Mouse (Mus musculus) lung, embryonic 15.5 days (tissue): ENCODE data around the gene Pdzd2. TPM values are rescaled to one million over a fixed set of nuclear protein-coding genes. Genes with fewer than 3 reads are reported as not detected.

Source experiments
- ATAC-seq: fragments of 200-750 bp; cut with Nextera tagmentation; 2 replicates; pipeline ENCODE4 v1.8.0; 2017; ENCODE audit warnings: moderate number of reproducible peaks, borderline replicate concordance; ENCODE audit not compliant: low FRiP score, low TSS enrichment; ENCODE audit errors: extremely low read depth
- H3K27ac ChIP-seq: fragments of 300-500 bp; sonication (generic); 2 replicates; pipeline ENCODE4 v1.5.1; 2015; ENCODE audit warnings: moderate library complexity, mild to moderate bottlenecking, inconsistent platforms
- H3K27me3 ChIP-seq: fragments of 300-500 bp; sonication (generic); 2 replicates; pipeline ENCODE4 v1.6.1; 2015; ENCODE audit warnings: inconsistent platforms
- H3K36me3 ChIP-seq: fragments of 300-500 bp; sonication (generic); 2 replicates; pipeline ENCODE4 v1.6.1; 2015; ENCODE audit warnings: inconsistent platforms
- H3K4me1 ChIP-seq: fragments of 300-500 bp; sonication (generic); 2 replicates; pipeline ENCODE4 v1.6.1; 2015; ENCODE audit warnings: inconsistent platforms
- H3K4me2 ChIP-seq: fragments of 300-500 bp; sonication (generic); 2 replicates; pipeline ENCODE4 v1.6.1; 2015; ENCODE audit warnings: inconsistent platforms, mild to moderate bottlenecking, moderate library complexity
- H3K4me3 ChIP-seq: fragments of 300-500 bp; sonication (generic); 2 replicates; pipeline ENCODE4 v1.5.1; 2015; ENCODE audit warnings: mild to moderate bottlenecking, inconsistent platforms
- H3K9ac ChIP-seq: fragments of 300-500 bp; sonication (generic); 2 replicates; pipeline ENCODE4 v1.6.1; 2015; ENCODE audit warnings: inconsistent platforms
- H3K9me3 ChIP-seq: fragments of 300-500 bp; sonication (generic); 2 replicates; pipeline ENCODE4 v1.6.1; 2016; ENCODE audit warnings: inconsistent platforms
- WGBS: fragments of 180-500 bp; shearing (Covaris S2); methylation state at CpG from one replicate; pipeline ENCODE4 v1.1.7; 2015; 5-methylcytosine and 5-hydroxymethylcytosine counted together
- polyA plus RNA-seq: library from polyadenylated mRNA; unstranded; fragments of >200 nt; fragmentation: Nextera tagmentation; extraction: Ambion mirVana; gene quantifications from 2 replicates; pipeline ENCODE4 v1.2.1, GENCODE M21; 2015

Pdzd2 gene
- polyA plus RNA-seq, 1 experiment from 2014 or later, result 39.8 TPM

DNA sequence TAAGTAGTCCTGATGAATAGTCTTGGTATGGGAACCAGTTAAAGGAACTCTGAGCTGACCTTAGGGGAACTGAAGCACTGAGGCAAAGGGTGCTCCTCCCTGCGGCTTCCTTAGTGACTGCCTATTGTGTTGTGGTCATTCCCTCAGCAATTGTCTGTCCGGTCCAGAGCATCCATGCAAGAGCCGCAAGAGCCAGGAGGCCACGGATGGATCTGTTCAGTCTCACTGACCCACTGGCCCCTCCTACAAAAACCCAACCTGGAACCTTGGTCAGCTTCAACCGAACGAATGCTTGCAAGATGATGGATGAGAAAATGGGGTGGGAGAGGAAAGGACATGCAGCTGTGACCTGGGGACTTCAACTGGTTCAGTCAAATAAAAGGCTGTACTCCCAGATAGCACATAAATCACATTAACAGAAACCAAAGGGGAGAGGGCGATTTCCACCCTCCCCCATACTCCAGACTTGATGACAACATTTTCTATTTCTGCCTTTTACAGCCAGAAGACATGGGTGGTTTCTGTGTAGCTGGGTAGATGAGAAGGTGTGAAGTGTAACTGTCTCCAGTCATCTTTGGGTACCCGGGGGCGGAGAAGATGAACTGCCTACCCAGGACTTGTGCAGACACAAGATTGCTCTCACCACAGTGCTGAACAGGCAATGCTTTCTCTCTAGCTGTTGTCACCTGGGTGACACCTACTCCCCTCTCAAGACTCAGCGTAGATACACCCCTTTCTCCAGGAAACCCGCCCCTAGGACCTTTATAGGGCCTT, 181.9 kb downstream of the Pdzd2 start:
- no peak overlapping the region for H3K4me3 ChIP-seq
- no peak overlapping the region for H3K27ac ChIP-seq
- H3K36me3 ChIP-seq, result no peaks in the 10 kb centered on the region
- WGBS, result 71% methylated on average over 11 of the region's 11 CpGs
- ATAC-seq, result no peak; the same call in 1 of the 2 replicates
- H3K9me3 ChIP-seq, result no peaks in the 10 kb centered on the region
- no peak overlapping the region for H3K4me2 ChIP-seq
- no peak overlapping the region for H3K9ac ChIP-seq
- peaks cover 19% of the 10 kb centered on the region for H3K4me1 ChIP-seq
- H3K27me3 ChIP-seq, result no peaks in the 10 kb centered on the region

- 42% methylated on average over 3 of the region's 3 CpGs for WGBS
- H3K4me1 ChIP-seq, result peaks cover 23% of the 10 kb centered on the region
- H3K9ac ChIP-seq, result no peak overlapping the region
- H3K27ac ChIP-seq, result no peak overlapping the region
- H3K27me3 ChIP-seq, result no peaks in the 10 kb centered on the region
- no peak overlapping the region for H3K4me3 ChIP-seq
- no peaks in the 10 kb centered on the region for H3K36me3 ChIP-seq
- no peaks in the 10 kb centered on the region for H3K9me3 ChIP-seq
- H3K4me2 ChIP-seq, result no peak overlapping the region
- ATAC-seq, result no peak
These were observed 186.5 kb downstream of the Pdzd2 start for GRCm38 (mm10) chr15:12553211-12553610.

GRCm38 (mm10) chr15:12550919-12551318, 188.8 kb downstream of the Pdzd2 start:
- peaks cover 23% of the 10 kb centered on the region for H3K4me1 ChIP-seq
- H3K27ac ChIP-seq, result peak overlapping the region; percentile 78
- no peaks in the 10 kb centered on the region for H3K27me3 ChIP-seq
- WGBS, result 46% methylated on average over 3 of the region's 3 CpGs
- no peaks in the 10 kb centered on the region for H3K9me3 ChIP-seq
- no peak overlapping the region for H3K9ac ChIP-seq
- no peaks in the 10 kb centered on the region for H3K36me3 ChIP-seq
- no peak for ATAC-seq
- no peak overlapping the region for H3K4me3 ChIP-seq
- H3K4me2 ChIP-seq, result no peak overlapping the region

- Histone ChIP-seq H3K9me3 (no peaks in the 10 kb centered on the region), H3K4me2 (peak overlapping the region; percentile 97), H3K36me3 (no peaks in the 10 kb centered on the region), H3K27me3 (no peaks in the 10 kb centered on the region), H3K9ac (no peak overlapping the region), H3K4me1 (peaks cover 27% of the 10 kb centered on the region), H3K4me3 (peak overlapping the region; percentile 53), H3K27ac (peak overlapping the region; percentile 78)
- 22% methylated on average over 9 of the region's 9 CpGs for WGBS
- peak; percentile 41; the same call in 1 of the 2 replicates for ATAC-seq
These were observed 189.3 kb downstream of the Pdzd2 start for GRCm38 (mm10) chr15:12550376-12550775.

- peak overlapping the region; percentile 97 for H3K4me2 ChIP-seq
- H3K36me3 ChIP-seq, result no peaks in the 10 kb centered on the region
- H3K4me1 ChIP-seq, result peaks cover 32% of the 10 kb centered on the region
- peak; percentile 80 for ATAC-seq
- peak overlapping the region; percentile 53 for H3K4me3 ChIP-seq
- H3K9me3 ChIP-seq, result no peaks in the 10 kb centered on the region
- whole genome bisulfite sequencing, result under 1% methylated on average over 13 of the region's 13 CpGs
- no peaks in the 10 kb centered on the region for H3K27me3 ChIP-seq
- peak overlapping the region; percentile 78 for H3K27ac ChIP-seq
- H3K9ac ChIP-seq, result peak overlapping the region; percentile 51; the same call in 1 of the 2 replicates
These were observed 189.8 kb downstream of the Pdzd2 start for GRCm38 (mm10) chr15:12549919-12550305.

DNA sequence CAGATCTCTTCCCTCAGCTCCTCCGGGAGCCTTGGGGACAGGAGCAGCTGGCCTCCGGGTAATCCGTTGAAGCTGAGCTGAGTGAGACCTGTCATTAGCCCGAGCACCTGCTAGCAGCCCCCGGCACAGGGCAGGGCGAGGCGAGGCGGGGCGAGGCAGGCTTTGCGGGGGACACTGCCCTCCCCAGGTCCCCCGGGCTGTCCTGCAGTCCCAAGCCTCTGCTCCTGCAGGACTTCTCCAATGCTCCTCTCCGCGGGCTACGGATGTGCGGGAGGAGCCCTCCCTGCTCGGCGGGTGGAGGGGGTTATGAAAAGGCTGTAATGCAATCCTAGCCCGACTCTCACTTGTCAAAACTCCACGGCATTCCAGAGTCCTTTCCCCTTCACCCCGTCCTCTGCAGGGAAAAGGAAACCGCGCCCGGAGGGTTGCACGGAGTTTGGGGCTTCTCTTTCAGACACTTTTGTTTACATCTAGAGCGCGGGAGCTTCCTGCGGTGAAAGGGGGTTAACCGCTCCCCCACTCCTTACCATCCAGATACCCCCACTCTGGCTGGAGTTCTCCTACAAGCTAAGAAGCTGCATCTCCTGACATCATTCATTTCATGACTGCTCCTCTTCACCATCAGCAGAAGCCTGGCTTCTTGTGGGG, 190.3 kb downstream of the Pdzd2 start:
- Histone ChIP-seq H3K4me1 (peaks cover 37% of the 10 kb centered on the region), H3K27me3 (no peaks in the 10 kb centered on the region), H3K9ac (peak overlapping the region; percentile 51), H3K4me2 (peak overlapping the region; percentile 97), H3K9me3 (no peaks in the 10 kb centered on the region), H3K36me3 (no peaks in the 10 kb centered on the region), H3K4me3 (peak overlapping the region; percentile 53), H3K27ac (peak overlapping the region; percentile 78)
- under 1% methylated on average over 28 of the region's 28 CpGs for WGBS
- peak; percentile 43; the same call in 1 of the 2 replicates for ATAC-seq

GRCm38 (mm10) chr15:12548696-12549095, 191.0 kb downstream of the Pdzd2 start:
- peak overlapping the region; percentile 53 for H3K4me3 ChIP-seq
- H3K4me1 ChIP-seq, result peaks cover 42% of the 10 kb centered on the region
- no peaks in the 10 kb centered on the region for H3K27me3 ChIP-seq
- 35% methylated on average over 4 of the region's 4 CpGs for WGBS
- no peaks in the 10 kb centered on the region for H3K36me3 ChIP-seq
- no peak for ATAC-seq
- peak overlapping the region; percentile 51 for H3K9ac ChIP-seq
- H3K4me2 ChIP-seq, result peak overlapping the region; percentile 97
- no peaks in the 10 kb centered on the region for H3K9me3 ChIP-seq
- H3K27ac ChIP-seq, result no peak overlapping the region

GRCm38 (mm10) chr15:12547640-12548405, 191.9 kb downstream of the Pdzd2 start:
- H3K27me3 ChIP-seq, result no peaks in the 10 kb centered on the region
- H3K4me2 ChIP-seq, result no peak overlapping the region
- 64% methylated on average over 5 of the region's 5 CpGs for WGBS
- H3K4me1 ChIP-seq, result peaks cover 44% of the 10 kb centered on the region
- H3K27ac ChIP-seq, result no peak overlapping the region
- no peaks in the 10 kb centered on the region for H3K9me3 ChIP-seq
- H3K9ac ChIP-seq, result no peak overlapping the region
- 0 out of 2 replicates have a peak overlapping the region, but pooled peaks have one; percentile 2 for H3K4me3 ChIP-seq
- ATAC-seq, result no peak
- H3K36me3 ChIP-seq, result no peaks in the 10 kb centered on the region

DNA sequence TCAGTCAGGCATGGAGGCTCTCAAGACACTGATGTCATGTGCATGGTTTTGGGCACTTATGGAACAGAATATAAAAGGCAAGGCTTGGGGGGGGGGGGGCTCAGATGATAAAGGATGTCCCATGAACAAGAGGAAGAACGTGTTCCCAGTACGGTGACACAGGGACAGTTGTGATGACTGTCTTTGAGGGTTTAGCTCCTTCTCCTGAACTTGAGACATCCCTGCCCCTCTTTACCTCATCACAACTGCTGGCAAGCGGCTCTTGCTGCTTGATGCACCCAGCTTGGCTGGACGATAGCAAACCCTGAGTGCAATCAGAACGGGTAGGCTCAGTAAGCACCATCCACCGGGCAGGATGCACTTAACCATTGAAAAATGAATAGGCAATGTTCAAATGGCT, 192.9 kb downstream of the Pdzd2 start:
- 64% methylated on average over 6 of the region's 6 CpGs for WGBS
- no peak overlapping the region for H3K4me3 ChIP-seq
- peaks cover 44% of the 10 kb centered on the region for H3K4me1 ChIP-seq
- H3K9me3 ChIP-seq, result no peaks in the 10 kb centered on the region
- no peak overlapping the region for H3K27ac ChIP-seq
- no peaks in the 10 kb centered on the region for H3K36me3 ChIP-seq
- no peak overlapping the region for H3K9ac ChIP-seq
- H3K27me3 ChIP-seq, result no peaks in the 10 kb centered on the region
- ATAC-seq, result no peak
- no peak overlapping the region for H3K4me2 ChIP-seq

DNA sequence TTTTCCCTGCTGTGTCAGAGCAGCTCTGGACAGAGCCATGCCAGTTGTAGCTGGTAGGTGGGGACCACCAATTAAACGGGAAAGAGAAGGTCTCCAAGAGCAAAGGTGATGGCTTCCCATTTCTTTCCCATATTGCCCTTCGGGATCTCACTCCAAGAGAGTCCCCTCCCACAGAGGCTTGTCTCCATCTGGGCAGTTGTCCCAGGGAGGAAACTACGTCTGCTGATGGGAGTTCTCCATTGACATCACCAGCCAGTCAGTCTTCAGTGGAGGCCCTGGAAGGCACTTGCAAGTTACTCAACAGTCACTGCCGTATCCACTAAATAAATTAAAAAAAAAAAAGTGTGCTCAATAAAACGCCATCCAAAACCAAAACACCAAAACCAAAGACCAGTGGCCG, 194.1 kb downstream of the Pdzd2 start:
- H3K27ac ChIP-seq, result no peak overlapping the region; the same call in 1 of the 2 replicates
- no peak overlapping the region for H3K9ac ChIP-seq
- peaks cover 40% of the 10 kb centered on the region for H3K4me1 ChIP-seq
- no peaks in the 10 kb centered on the region for H3K27me3 ChIP-seq
- no peaks in the 10 kb centered on the region for H3K9me3 ChIP-seq
- no peak overlapping the region for H3K4me3 ChIP-seq
- ATAC-seq, result no peak
- H3K36me3 ChIP-seq, result no peaks in the 10 kb centered on the region
- 57% methylated on average over 6 of the region's 6 CpGs for WGBS
- no peak overlapping the region; the same call in 1 of the 2 replicates for H3K4me2 ChIP-seq

GRCm38 (mm10) chr15:12545220-12545619, 194.5 kb downstream of the Pdzd2 start:
- 37% methylated on average over 3 of the region's 3 CpGs for WGBS
- Histone ChIP-seq H3K27ac (no peak overlapping the region), H3K9ac (no peak overlapping the region), H3K4me1 (peaks cover 36% of the 10 kb centered on the region), H3K9me3 (no peaks in the 10 kb centered on the region), H3K4me3 (no peak overlapping the region), H3K4me2 (no peak overlapping the region), H3K36me3 (no peaks in the 10 kb centered on the region), H3K27me3 (no peaks in the 10 kb centered on the region)
- no peak for ATAC-seq
